Mouse (Mus musculus) midbrain, embryonic 14.5 days (tissue): ENCODE measurements around the gene Dact1. TPM values are rescaled to one million over a fixed set of nuclear protein-coding genes. Genes with fewer than 3 reads are reported as not detected.
A peak's percentile ranks its signal among the peaks of the same experiment; 100 is the strongest.

Source experiments
- ATAC-seq: fragments of 200-750 bp; cut with Nextera tagmentation; 2 replicates; pipeline ENCODE4 v1.8.0; 2017; ENCODE audit warnings: moderate number of reproducible peaks, moderate library complexity; ENCODE audit not compliant: low FRiP score, low TSS enrichment
- DNase-seq: peaks from one replicate; pipeline ENCODE4 v3.0.0-alpha.2; 2015
- H3K27ac ChIP-seq: fragments of 300-500 bp; sonication (generic); replicated peaks from 2 replicates; pipeline ENCODE4 v1.5.1; 2014; ENCODE audit warnings: mild to moderate bottlenecking, low read depth, low read length, moderate library complexity
- H3K27me3 ChIP-seq: fragments of 300-500 bp; sonication (generic); 2 replicates; pipeline ENCODE4 v1.6.1; 2014; ENCODE audit warnings: low read length, control low read depth, mixed read lengths; ENCODE audit not compliant: control insufficient read depth, insufficient read depth
- H3K36me3 ChIP-seq: fragments of 300-500 bp; sonication (generic); 2 replicates; pipeline ENCODE4 v1.6.1; 2014; ENCODE audit warnings: low read length, control low read depth; ENCODE audit not compliant: control insufficient read depth, insufficient read depth
- H3K4me1 ChIP-seq: fragments of 300-500 bp; sonication (generic); 2 replicates; pipeline ENCODE4 v1.6.1; 2014; ENCODE audit warnings: mild to moderate bottlenecking, antibody characterized with exemption, low read length, control low read depth; ENCODE audit not compliant: control insufficient read depth, insufficient read depth
- H3K4me2 ChIP-seq: fragments of 300-500 bp; sonication (generic); 2 replicates; pipeline ENCODE4 v1.6.1; 2014; ENCODE audit warnings: mild to moderate bottlenecking, low read length, moderate library complexity
- H3K4me3 ChIP-seq: fragments of 300-500 bp; sonication (generic); replicated peaks from 2 replicates; pipeline ENCODE4 v1.5.1; 2014; ENCODE audit warnings: low read depth, low read length
- H3K9ac ChIP-seq: fragments of 300-500 bp; sonication (generic); replicated peaks from 2 replicates; pipeline ENCODE4 v1.6.1; 2014; ENCODE audit warnings: mild to moderate bottlenecking, low read length, moderate library complexity
- H3K9me3 ChIP-seq: fragments of 300-500 bp; sonication (generic); 2 replicates; pipeline ENCODE4 v1.6.1; 2016; ENCODE audit warnings: low read length, control low read depth, mixed read lengths; ENCODE audit not compliant: control insufficient read depth
- WGBS: fragments of 180-500 bp; shearing (Covaris S2); extraction: QIAGEN DNeasy Blood & Tissue Kit; methylation state at CpG from one replicate; pipeline ENCODE4 v1.1.7; 2014; 5-methylcytosine and 5-hydroxymethylcytosine counted together
- polyA plus RNA-seq: library from polyadenylated mRNA; unstranded; fragments of >200 nt; fragmentation: Nextera tagmentation; extraction: Ambion mirVana; gene quantifications from 2 replicates; pipeline ENCODE4 v1.2.1, GENCODE M21; 2014

Dact1 gene
- polyA plus RNA-seq, 1 experiment from 2014 or later, result 35.8 TPM

DNA sequence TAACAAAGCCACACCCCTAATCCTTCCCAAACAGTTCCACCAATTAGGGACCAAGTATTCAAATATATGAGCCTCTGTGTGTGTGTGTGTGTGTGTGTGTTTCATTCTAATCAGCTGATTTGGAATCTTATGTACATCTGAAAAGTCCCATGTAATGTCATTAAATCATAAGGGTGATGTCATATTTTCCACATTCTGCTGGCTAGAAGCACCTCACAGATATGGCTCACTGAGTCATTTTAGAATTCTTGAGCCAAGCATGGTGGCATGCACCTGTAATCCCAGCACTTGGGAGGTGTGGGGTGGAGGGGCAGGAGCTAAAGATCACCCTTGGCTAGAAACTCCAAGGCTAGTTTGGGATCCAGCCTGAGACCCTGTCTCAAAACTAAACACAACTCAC is 24.3 kb upstream of the Dact1 start:
- no peak overlapping the region for H3K4me2 ChIP-seq
- ATAC-seq (no peak), DNase-seq (no peak)
- no peak overlapping the region for H3K4me3 ChIP-seq
- no peak overlapping the region for H3K27ac ChIP-seq
- no peaks in the 10 kb centered on the region for H3K27me3 ChIP-seq
- no peaks in the 10 kb centered on the region for H3K36me3 ChIP-seq
- no peak overlapping the region for H3K9ac ChIP-seq
- H3K9me3 ChIP-seq, result no peaks in the 10 kb centered on the region; the same call in 1 of the 2 replicates
- peaks cover 5% of the 10 kb centered on the region; the same call in 1 of the 2 replicates for H3K4me1 ChIP-seq

- peaks cover 16% of the 10 kb centered on the region for H3K4me1 ChIP-seq
- DNase-seq (peak; percentile 29), ATAC-seq (no peak)
- no peak overlapping the region for H3K27ac ChIP-seq
- H3K9ac ChIP-seq, result no peak overlapping the region
- no peak overlapping the region for H3K4me3 ChIP-seq
- H3K9me3 ChIP-seq, result no peaks in the 10 kb centered on the region; the same call in 1 of the 2 replicates
- H3K36me3 ChIP-seq, result no peaks in the 10 kb centered on the region
- WGBS, result 60% methylated on average over 2 of the region's 2 CpGs
- H3K4me2 ChIP-seq, result no peak overlapping the region
- no peaks in the 10 kb centered on the region for H3K27me3 ChIP-seq
These were observed 19.2 kb upstream of the Dact1 start for GRCm38 (mm10) chr12:71290460-71290859.

DNA sequence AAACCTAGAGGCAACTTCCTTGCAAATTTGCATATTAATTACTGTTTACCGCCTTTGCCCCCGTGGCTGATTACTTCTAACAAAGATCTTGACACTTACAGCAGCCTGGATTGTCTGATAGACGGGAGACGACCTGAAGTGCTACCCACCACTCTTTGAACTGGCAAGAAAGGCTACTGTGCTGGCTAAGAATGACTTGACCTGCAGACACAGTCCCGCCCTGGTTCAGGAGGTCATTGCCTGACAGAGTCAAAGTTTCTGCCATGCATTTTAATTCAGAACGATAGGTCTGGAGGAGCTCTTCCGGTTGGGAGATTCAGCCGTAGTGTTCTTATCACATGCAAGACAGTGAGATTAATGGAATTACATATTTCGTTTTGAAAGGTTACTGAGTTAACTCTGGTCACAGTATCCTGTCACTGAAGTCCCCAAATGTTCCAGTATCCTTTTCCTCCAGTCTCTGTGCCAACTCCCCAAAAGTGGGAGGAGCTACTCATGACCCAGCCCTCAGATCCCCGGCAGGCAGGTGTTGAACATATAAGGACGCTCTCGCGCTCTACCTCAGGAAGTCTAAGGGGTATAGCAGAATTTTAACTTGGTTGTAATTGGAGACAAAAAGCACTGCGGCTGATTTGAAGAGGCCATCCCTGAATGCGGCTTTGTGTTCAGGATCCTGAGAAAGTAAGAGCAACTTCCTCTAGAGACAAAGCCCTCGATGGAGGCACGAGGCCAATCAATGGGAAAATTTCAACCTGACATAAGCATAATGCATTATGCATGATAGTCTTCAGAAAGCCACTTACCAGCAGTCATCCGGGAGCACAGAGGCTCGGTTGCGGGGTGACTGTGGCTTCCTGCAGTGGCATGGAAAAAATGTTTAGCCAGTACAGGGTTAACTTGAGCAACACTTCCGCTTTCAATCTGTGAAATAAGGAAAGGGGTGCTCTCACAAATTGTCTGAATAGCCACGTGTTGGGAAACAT is 15.4 kb upstream of the Dact1 start:
- Histone ChIP-seq H3K4me1 (peaks cover 16% of the 10 kb centered on the region), H3K27me3 (no peaks in the 10 kb centered on the region), H3K9ac (no peak overlapping the region), H3K27ac (no peak overlapping the region), H3K36me3 (no peaks in the 10 kb centered on the region), H3K4me3 (peak overlapping the region; percentile 11; the same call in 1 of the 2 replicates), H3K4me2 (peak overlapping the region; percentile 43), H3K9me3 (no peaks in the 10 kb centered on the region)
- DNase-seq (peak; percentile 56), ATAC-seq (no peak)
- 11% methylated on average over 22 of the region's 22 CpGs for WGBS

DNA sequence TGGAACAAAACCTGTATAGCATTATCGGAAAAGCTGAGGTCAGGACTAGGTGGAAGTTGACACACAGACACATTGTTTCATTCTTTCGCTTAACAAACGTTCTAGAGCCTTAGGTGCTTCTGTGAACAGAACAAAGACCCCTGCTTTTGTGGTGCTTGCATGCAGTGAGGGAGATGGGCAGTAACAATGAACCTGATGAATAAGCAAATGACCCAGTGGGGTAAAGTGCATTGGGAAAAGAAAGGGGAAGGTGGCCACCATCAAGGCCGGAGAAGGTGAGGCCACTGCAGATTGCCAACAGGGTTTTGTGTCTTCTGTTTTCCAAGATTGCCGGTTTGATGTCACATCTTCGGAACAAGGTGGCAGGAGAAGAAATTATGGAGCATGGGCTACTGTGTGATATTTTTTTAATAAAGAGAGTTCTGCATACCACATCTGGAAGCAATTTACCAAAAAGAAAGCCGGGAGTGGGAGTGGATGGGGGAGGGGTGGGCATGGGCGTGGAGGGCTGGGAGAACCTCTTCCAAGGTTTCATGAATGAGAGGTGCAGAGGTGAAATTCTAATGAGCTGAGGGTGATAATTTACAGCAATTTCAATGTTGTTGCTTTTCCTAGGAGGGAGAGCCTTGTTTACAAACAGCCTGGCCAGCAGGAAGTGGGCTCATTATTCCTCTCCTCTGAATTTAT is 12.7 kb upstream of the Dact1 start:
- DNase-seq, result no peak
- Histone ChIP-seq H3K4me3 (no peak overlapping the region), H3K36me3 (no peaks in the 10 kb centered on the region), H3K27ac (no peak overlapping the region), H3K9me3 (no peaks in the 10 kb centered on the region), H3K4me1 (peaks cover 7% of the 10 kb centered on the region), H3K9ac (no peak overlapping the region), H3K27me3 (no peaks in the 10 kb centered on the region), H3K4me2 (no peak overlapping the region)
- WGBS, result 59% methylated on average over 8 of the region's 8 CpGs
- no peak for ATAC-seq

- Histone ChIP-seq H3K9ac (peak overlapping the region; percentile 94), H3K27me3 (no peaks in the 10 kb centered on the region), H3K4me3 (peak overlapping the region; percentile 85), H3K36me3 (peaks cover 24% of the 10 kb centered on the region), H3K4me2 (peak overlapping the region; percentile 69), H3K27ac (peak overlapping the region; percentile 91), H3K9me3 (no peaks in the 10 kb centered on the region), H3K4me1 (0 out of 2 replicates have a peak, but pooled peaks cover 8% of the 10 kb centered on the region)
- DNase-seq (peak; percentile 75), ATAC-seq (peak; percentile 74)
- under 1% methylated on average over 55 of the region's 56 CpGs for WGBS
These were observed 616 bp downstream of the Dact1 start for GRCm38 (mm10) chr12:71310068-71310931.

DNA sequence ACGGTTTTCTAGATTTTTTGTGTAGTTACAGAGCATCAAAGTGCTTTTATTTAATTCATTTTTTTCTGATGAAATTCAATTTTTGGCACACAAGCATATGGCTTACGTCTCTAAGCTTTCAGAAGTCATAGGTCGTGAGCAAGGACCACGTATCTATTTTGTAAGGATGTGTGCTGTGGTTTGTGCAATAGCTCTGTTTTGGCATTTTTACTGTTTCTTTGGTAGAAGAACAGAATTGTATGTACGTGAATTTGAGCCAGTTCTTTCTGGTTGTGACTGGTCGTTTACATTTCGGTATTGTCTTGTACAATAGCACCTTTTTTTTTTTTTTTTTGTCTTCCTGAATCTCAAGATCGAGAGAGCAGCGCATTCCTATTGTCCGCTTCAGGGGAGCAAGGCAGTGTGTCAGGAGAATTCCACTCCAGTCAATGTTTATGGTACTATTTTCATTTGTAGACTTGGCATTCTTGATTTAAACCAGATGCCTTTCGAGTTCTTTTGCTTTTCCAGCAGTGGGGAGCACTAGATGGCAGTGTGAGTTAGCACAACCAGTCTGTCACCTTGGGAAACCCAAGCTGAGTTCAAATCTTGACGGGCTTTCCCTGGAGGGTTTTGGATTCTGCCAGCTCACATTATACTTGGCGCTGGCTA is 1.7 kb downstream of the Dact1 start:
- Histone ChIP-seq H3K4me1 (0 out of 2 replicates have a peak, but pooled peaks cover 8% of the 10 kb centered on the region), H3K9me3 (no peaks in the 10 kb centered on the region), H3K4me3 (peak overlapping the region; percentile 85), H3K27me3 (no peaks in the 10 kb centered on the region), H3K9ac (peak overlapping the region; percentile 94), H3K27ac (0 out of 2 replicates have a peak overlapping the region, but pooled peaks have one; percentile 3), H3K4me2 (peak overlapping the region; percentile 69), H3K36me3 (peaks cover 31% of the 10 kb centered on the region)
- DNase-seq (peak; percentile 86), ATAC-seq (no peak)
- 28% methylated on average over 13 of the region's 13 CpGs for WGBS

GRCm38 (mm10) chr12:71318239-71318638 is 8.6 kb downstream of the Dact1 start:
- ATAC-seq (no peak), DNase-seq (no peak)
- Histone ChIP-seq H3K36me3 (peaks cover 56% of the 10 kb centered on the region), H3K9ac (no peak overlapping the region), H3K4me2 (no peak overlapping the region), H3K27ac (no peak overlapping the region), H3K27me3 (no peaks in the 10 kb centered on the region), H3K4me1 (no peaks in the 10 kb centered on the region), H3K4me3 (no peak overlapping the region), H3K9me3 (peaks cover 10% of the 10 kb centered on the region; the same call in 1 of the 2 replicates)
- 83% methylated on average over 40 of the region's 40 CpGs for WGBS

DNA sequence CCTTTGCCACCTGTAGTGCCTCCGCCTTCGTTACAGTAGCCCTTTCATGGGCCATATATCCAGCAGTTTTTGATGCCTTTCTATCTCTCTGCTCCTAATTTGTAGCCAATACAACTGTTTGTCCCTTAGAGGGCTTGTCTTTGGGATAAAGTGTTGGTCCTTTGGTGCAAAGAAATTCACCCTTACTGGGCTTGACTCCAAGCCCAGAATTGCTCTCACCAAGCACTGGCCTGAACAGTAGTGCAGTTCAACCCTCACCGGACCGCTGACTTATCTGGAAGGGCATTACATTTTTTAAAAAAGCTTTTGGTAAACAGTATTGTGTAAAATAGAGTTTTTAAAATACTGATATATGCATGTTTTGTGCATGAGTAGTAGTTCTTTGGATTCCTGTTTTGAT is 9.9 kb downstream of the Dact1 start:
- Histone ChIP-seq H3K9me3 (peaks cover 10% of the 10 kb centered on the region; the same call in 1 of the 2 replicates), H3K36me3 (peaks cover 45% of the 10 kb centered on the region), H3K4me1 (no peaks in the 10 kb centered on the region), H3K27me3 (no peaks in the 10 kb centered on the region), H3K27ac (no peak overlapping the region), H3K9ac (no peak overlapping the region), H3K4me3 (no peak overlapping the region), H3K4me2 (no peak overlapping the region)
- DNase-seq (no peak), ATAC-seq (no peak)
- WGBS, result 94% methylated on average over 4 of the region's 4 CpGs
